Mouse (Mus musculus): ENCODE results near the gene Myh14.

DNA sequence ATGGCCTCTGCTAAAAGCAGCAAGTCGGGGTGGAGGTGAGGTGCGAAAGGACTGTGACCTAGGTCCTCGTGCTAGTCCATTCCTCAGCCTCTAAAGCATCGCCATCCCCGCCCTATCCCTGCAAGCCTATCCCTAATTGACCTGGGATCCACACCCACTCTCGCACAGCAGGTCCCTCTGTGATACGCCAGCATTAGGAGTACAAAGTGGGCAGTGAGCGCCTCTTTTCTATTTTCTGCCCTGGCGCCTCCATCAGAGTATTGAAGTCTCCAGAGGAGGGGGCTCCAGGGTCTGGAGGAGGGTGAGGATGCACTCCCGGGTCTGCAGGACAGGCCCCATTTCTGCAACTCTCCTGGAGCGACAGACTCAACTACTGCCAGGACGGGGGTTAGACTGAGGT lies 82.3 kb downstream of the Myh14 start:
- no peak for TF ChIP-seq CTCF (IDR thresholded peaks at IDR 0.05; ENCODE audit: low read depth)
- TF ChIP-seq EP300 (optimal IDR thresholded peaks at IDR 0.05) = no peak
